Mouse (Mus musculus) lung, embryonic 14.5 days (tissue): ENCODE measurements around the gene Psma6. TPM values are rescaled to one million over a fixed set of nuclear protein-coding genes. Genes with fewer than 3 reads are reported as not detected.
"Not testable (repeated sequence)": the region's sequence is repeated elsewhere in the genome, so short reads cannot be mapped to it uniquely, and the experiment has no call there.

Experiments used
- ATAC-seq: fragments of 200-750 bp; cut with Nextera tagmentation; 2 replicates; pipeline ENCODE4 v1.8.0; 2017; ENCODE audit warnings: mild to moderate bottlenecking, moderate TSS enrichment, moderate library complexity; ENCODE audit not compliant: insufficient read depth
- DNase-seq: peaks from one replicate; pipeline ENCODE4 v3.0.0-alpha.2; 2015
- H3K27ac ChIP-seq: fragments of 300-500 bp; sonication (generic); 2 replicates; pipeline ENCODE4 v1.5.1; 2014; ENCODE audit warnings: low read depth, mild to moderate bottlenecking, moderate library complexity
- H3K27me3 ChIP-seq: fragments of 300-500 bp; sonication (generic); 2 replicates; pipeline ENCODE4 v1.6.1; 2014; ENCODE audit warnings: low read length, control low read depth; ENCODE audit not compliant: insufficient read depth
- H3K36me3 ChIP-seq: fragments of 300-500 bp; sonication (generic); 2 replicates; pipeline ENCODE4 v1.6.1; 2014; ENCODE audit warnings: control low read depth; ENCODE audit not compliant: insufficient read depth
- H3K4me1 ChIP-seq: fragments of 300-500 bp; sonication (generic); 2 replicates; pipeline ENCODE4 v1.6.1; 2014; ENCODE audit warnings: antibody characterized with exemption, control low read depth; ENCODE audit not compliant: insufficient read depth
- H3K4me2 ChIP-seq: fragments of 300-500 bp; sonication (generic); 2 replicates; pipeline ENCODE4 v1.6.1; 2014; ENCODE audit warnings: mild to moderate bottlenecking
- H3K4me3 ChIP-seq: fragments of 300-500 bp; sonication (generic); 2 replicates; pipeline ENCODE4 v1.5.1; 2014; ENCODE audit warnings: low read depth, low read length
- H3K9ac ChIP-seq: fragments of 300-500 bp; sonication (generic); 2 replicates; pipeline ENCODE4 v1.6.1; 2014
- H3K9me3 ChIP-seq: fragments of 300-500 bp; sonication (generic); 2 replicates; pipeline ENCODE4 v1.6.1; 2016; ENCODE audit warnings: low read depth, low read length, control low read depth
- CTCF ChIP-seq: IDR thresholded peaks from 2 replicates; pipeline ENCODE4 v1.5.1; 2016; ENCODE audit warnings: antibody characterized with exemption, low read depth
- WGBS: fragments of 180-500 bp; shearing (Covaris S2); extraction: QIAGEN DNeasy Blood & Tissue Kit; methylation state at CpG from one replicate; pipeline ENCODE4 v1.1.7; 2014; 5-methylcytosine and 5-hydroxymethylcytosine counted together
- polyA plus RNA-seq: library from polyadenylated mRNA; unstranded; fragments of >200 nt; fragmentation: Nextera tagmentation; extraction: Ambion mirVana; gene quantifications from 2 replicates; pipeline ENCODE4 v1.2.1, GENCODE M21; 2014

Psma6 gene
- polyA plus RNA-seq = 423 and 432 TPM in 2 replicates

DNA sequence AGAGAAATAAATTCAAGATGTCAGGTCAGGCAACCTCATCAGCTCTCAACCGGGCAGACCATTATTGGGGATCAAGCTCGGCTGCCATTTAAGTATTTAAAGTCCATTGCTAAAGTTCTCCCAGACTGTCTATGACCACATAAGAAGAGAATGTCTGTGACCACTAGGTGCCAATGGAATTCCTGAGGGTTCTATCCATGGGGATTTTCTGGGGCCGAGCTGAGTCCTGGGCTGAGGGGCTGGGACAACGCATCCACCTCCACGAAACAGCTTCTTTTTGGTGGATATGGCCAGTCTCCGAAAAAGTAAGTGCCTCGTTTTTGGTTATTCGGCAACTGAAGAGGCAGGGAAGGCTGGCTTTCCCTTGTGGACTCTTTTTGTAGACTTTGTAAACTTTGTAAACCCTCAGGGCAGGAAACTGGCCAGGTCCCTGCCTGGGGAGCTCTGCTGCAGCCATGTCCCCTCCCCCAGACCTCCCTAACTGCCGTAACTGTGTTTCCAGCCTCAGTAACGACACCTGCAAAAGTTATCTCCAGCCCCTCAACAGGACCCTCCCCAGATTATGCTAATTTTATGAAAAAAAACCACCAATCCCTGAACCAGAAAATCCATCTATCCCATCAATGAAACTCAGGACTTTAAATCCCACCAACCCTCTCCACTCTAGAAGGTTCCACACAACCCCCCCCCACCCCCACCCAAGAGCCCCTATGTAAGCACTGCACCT, at the start of gene Psma6:
Psma6 (plus strand) TSS at position 200 of the 727 bp plus-strand sequence.
- Histone ChIP-seq H3K4me3 (no peak within 1 kb of the TSS), H3K4me2 (no peak within 1 kb of the TSS), H3K27me3 (no peaks in the 10 kb centered on the region), H3K4me1 (0 out of 2 replicates have a peak, but pooled peaks cover 3% of the 10 kb centered on the region), H3K27ac (0 out of 2 replicates have a peak within 1 kb of the TSS, but pooled peaks have one; percentile 12), H3K9me3 (no peaks in the 10 kb centered on the region), H3K9ac (no peak within 1 kb of the TSS), H3K36me3 (no peaks in the 10 kb centered on the region)
- ATAC-seq (no peak), DNase-seq (no peak)
- WGBS = 70% methylated on average over 10 of the region's 10 CpGs
- no peak for TF ChIP-seq CTCF

DNA sequence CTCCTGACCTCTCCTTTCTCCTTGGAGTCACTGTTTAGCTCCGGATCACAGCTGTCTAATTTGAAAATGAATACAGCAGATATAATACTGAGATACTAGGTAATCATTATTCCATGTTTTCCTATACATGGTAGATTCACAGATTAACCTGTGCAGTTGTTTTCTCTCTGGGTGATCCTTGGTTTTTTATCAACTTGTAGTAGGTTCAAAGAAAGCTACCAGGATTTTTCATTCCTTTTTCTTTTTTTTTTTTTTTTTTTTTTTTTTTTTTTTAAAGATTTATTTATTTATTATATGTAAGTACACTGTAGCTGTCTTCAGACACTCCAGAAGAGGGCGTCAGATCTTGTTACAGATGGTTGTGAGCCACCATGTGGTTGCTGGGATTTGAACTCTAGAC, 45.5 kb upstream of the Psma6 start:
- H3K4me2 ChIP-seq, DNase-seq, H3K36me3 ChIP-seq, H3K4me3 ChIP-seq, H3K27me3 ChIP-seq, H3K27ac ChIP-seq, ATAC-seq, H3K9ac ChIP-seq, H3K9me3 ChIP-seq, H3K4me1 ChIP-seq: not testable (repeated sequence)
- 94% methylated on average over 1 of the region's 2 CpGs for WGBS

DNA sequence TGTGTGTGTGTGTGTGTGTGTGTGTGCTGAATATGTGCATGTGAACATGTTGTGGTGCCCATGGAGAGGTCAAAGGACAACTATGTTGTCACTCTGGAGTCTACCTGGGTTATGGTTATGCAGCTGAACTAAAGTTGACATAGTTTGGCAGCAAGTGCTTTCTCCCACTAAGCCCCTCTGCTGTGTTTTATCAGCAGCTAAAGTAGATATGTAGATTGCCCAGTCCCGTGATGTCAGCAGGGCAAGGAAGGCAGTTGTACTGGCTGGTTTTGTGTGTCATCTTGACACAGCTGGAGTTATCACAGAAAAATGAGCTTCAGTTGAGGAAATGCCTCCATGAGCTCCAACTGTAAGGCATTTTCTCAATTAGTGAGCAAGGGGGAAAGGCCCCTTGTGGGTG, 41.0 kb upstream of the Psma6 start:
- ATAC-seq, H3K27ac ChIP-seq, H3K27me3 ChIP-seq, H3K4me3 ChIP-seq, H3K9ac ChIP-seq, H3K4me1 ChIP-seq, H3K4me2 ChIP-seq, H3K36me3 ChIP-seq, H3K9me3 ChIP-seq, DNase-seq: not testable (repeated sequence)
- WGBS = 49% methylated on average over 1 of the region's 1 CpGs

DNA sequence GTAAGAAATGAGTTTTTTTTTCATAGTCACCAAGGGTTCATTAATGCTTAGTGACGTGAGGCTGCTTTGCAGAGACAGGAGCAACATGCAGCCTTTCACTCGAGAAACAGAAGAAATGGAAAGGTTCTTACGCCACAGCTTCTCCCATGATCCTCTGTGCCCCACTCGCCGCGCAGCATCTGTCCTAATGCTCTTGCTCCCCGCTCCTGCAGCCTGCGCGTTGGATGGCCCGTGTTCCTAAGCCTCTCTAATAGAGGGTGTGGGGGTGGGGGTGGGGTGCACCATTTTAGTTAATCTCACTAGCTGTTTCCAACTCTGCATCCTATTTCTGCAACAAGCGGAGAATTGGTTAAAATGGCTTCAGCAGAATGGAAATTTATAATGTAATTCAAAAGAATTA, 40.0 kb upstream of the Psma6 start:
- Histone ChIP-seq H3K4me1 (no peaks in the 10 kb centered on the region), H3K27ac (no peak overlapping the region), H3K9ac (no peak overlapping the region), H3K9me3 (no peaks in the 10 kb centered on the region), H3K4me2 (no peak overlapping the region), H3K4me3 (no peak overlapping the region), H3K27me3 (no peaks in the 10 kb centered on the region), H3K36me3 (no peaks in the 10 kb centered on the region)
- no peak for ATAC-seq
- TF ChIP-seq CTCF = no peak
- 84% methylated on average over 11 of the region's 11 CpGs for WGBS
- DNase-seq = no peak

DNA sequence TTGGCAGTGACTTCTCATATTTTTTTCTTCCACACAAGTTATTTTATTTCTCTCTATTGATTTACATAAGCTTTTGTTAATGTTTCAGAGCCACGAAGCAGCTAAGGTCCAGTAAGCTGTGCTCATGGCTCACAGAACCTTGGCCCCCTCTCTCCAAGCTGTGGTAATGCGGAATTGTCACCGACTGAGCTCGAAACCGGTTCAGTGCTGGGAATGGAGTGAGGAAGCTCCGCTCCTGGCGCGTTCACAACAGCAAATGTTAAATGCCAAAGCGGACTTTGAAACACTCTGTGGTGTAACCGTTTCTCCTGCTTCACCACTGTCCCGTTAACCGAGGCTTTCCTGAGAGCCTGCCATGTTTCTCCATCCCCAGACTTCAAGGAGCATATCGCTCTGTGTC, 39.4 kb upstream of the Psma6 start:
- peak; percentile 44 for DNase-seq
- WGBS = 64% methylated on average over 13 of the region's 13 CpGs
- H3K27ac ChIP-seq = peak overlapping the region; percentile 42; the same call in 1 of the 2 replicates
- no peak overlapping the region for H3K4me3 ChIP-seq
- no peaks in the 10 kb centered on the region for H3K27me3 ChIP-seq
- H3K9me3 ChIP-seq = no peaks in the 10 kb centered on the region
- ATAC-seq = no peak
- TF ChIP-seq CTCF = peak; percentile 27; the same call in 1 of the 2 replicates
- no peak overlapping the region for H3K4me2 ChIP-seq
- H3K36me3 ChIP-seq = no peaks in the 10 kb centered on the region
- H3K4me1 ChIP-seq = no peaks in the 10 kb centered on the region
- no peak overlapping the region for H3K9ac ChIP-seq

DNA sequence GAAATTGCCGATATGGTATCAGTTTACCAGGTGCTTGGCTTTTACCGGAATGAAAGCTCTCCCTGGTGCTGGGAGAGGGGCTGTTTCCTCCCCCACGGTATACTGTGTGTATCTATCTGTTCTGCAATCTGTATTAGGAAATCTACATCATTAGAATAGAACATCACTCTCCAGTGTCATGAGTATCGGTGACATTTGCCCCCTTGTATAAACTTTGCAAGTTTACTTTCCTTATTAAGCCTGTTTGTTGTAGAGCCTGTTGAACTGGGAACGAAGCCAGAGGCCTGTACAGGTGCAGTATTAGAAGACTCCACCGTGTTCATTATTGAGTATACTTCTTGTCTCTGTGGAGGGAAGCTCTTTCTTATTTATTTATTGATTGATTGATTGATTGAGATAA, 30.6 kb upstream of the Psma6 start:
- Histone ChIP-seq H3K4me1 (no peaks in the 10 kb centered on the region), H3K27me3 (no peaks in the 10 kb centered on the region), H3K36me3 (no peaks in the 10 kb centered on the region), H3K27ac (no peak overlapping the region), H3K4me2 (no peak overlapping the region), H3K9ac (no peak overlapping the region), H3K4me3 (no peak overlapping the region), H3K9me3 (no peaks in the 10 kb centered on the region)
- TF ChIP-seq CTCF = no peak
- WGBS = 38% methylated on average over 6 of the region's 6 CpGs
- DNase-seq (peak; percentile 50), ATAC-seq (peak; percentile 39; the same call in 1 of the 2 replicates)

DNA sequence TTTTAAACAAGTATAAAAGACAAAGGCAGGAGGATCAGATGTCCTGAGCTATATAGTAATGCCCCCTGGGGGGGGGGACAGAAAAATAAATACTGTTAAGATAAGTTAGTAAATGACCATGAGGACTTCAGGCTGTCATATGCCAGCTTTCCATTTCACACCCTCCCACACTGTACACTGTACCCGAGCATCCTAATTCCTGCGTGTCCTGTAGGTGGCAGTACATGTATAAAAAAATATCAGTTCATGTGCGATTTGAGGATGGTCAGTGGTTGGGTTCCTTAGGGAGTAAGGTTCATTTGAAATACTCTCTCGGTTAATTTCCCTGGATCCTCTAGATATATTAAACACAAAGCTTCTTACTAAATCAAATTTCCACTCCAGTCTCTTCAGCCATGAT, 29.1 kb upstream of the Psma6 start:
- WGBS = 49% methylated on average over 4 of the region's 4 CpGs

More for the DNA sequence above, 29.1 kb upstream of the Psma6 start:
- TF ChIP-seq CTCF = peak; percentile 60
- no peak overlapping the region for H3K27ac ChIP-seq
- H3K4me2 ChIP-seq = no peak overlapping the region
- no peak overlapping the region for H3K9ac ChIP-seq
- peak; percentile 83 for ATAC-seq
- H3K9me3 ChIP-seq = no peaks in the 10 kb centered on the region
- H3K27me3 ChIP-seq = no peaks in the 10 kb centered on the region
- H3K4me1 ChIP-seq = no peaks in the 10 kb centered on the region
- DNase-seq = peak; percentile 78
- H3K36me3 ChIP-seq = no peaks in the 10 kb centered on the region
- no peak overlapping the region for H3K4me3 ChIP-seq
